Mouse (Mus musculus) lung, embryonic 15.5 days (tissue): ENCODE data around the gene Samhd1. TPM values are rescaled to one million over a fixed set of nuclear protein-coding genes. Genes with fewer than 3 reads are reported as not detected.
"Not testable (repeated sequence)": the region's sequence is repeated elsewhere in the genome, so short reads cannot be mapped to it uniquely, and the experiment has no call there.

Source experiments
- ATAC-seq: fragments of 200-750 bp; cut with Nextera tagmentation; 2 replicates; pipeline ENCODE4 v1.8.0; 2017; ENCODE audit warnings: moderate number of reproducible peaks, borderline replicate concordance; ENCODE audit not compliant: low FRiP score, low TSS enrichment; ENCODE audit errors: extremely low read depth
- H3K27ac ChIP-seq: fragments of 300-500 bp; sonication (generic); 2 replicates; pipeline ENCODE4 v1.5.1; 2015; ENCODE audit warnings: moderate library complexity, mild to moderate bottlenecking, inconsistent platforms
- H3K27me3 ChIP-seq: fragments of 300-500 bp; sonication (generic); 2 replicates; pipeline ENCODE4 v1.6.1; 2015; ENCODE audit warnings: inconsistent platforms
- H3K36me3 ChIP-seq: fragments of 300-500 bp; sonication (generic); 2 replicates; pipeline ENCODE4 v1.6.1; 2015; ENCODE audit warnings: inconsistent platforms
- H3K4me1 ChIP-seq: fragments of 300-500 bp; sonication (generic); 2 replicates; pipeline ENCODE4 v1.6.1; 2015; ENCODE audit warnings: inconsistent platforms
- H3K4me2 ChIP-seq: fragments of 300-500 bp; sonication (generic); 2 replicates; pipeline ENCODE4 v1.6.1; 2015; ENCODE audit warnings: inconsistent platforms, mild to moderate bottlenecking, moderate library complexity
- H3K4me3 ChIP-seq: fragments of 300-500 bp; sonication (generic); 2 replicates; pipeline ENCODE4 v1.5.1; 2015; ENCODE audit warnings: mild to moderate bottlenecking, inconsistent platforms
- H3K9ac ChIP-seq: fragments of 300-500 bp; sonication (generic); 2 replicates; pipeline ENCODE4 v1.6.1; 2015; ENCODE audit warnings: inconsistent platforms
- H3K9me3 ChIP-seq: fragments of 300-500 bp; sonication (generic); 2 replicates; pipeline ENCODE4 v1.6.1; 2016; ENCODE audit warnings: inconsistent platforms
- WGBS: fragments of 180-500 bp; shearing (Covaris S2); methylation state at CpG from one replicate; pipeline ENCODE4 v1.1.7; 2015; 5-methylcytosine and 5-hydroxymethylcytosine counted together
- polyA plus RNA-seq: library from polyadenylated mRNA; unstranded; fragments of >200 nt; fragmentation: Nextera tagmentation; extraction: Ambion mirVana; gene quantifications from 2 replicates; pipeline ENCODE4 v1.2.1, GENCODE M21; 2015

The Samhd1 gene
- polyA plus RNA-seq: 33.1 and 34.6 TPM in 2 replicates

DNA sequence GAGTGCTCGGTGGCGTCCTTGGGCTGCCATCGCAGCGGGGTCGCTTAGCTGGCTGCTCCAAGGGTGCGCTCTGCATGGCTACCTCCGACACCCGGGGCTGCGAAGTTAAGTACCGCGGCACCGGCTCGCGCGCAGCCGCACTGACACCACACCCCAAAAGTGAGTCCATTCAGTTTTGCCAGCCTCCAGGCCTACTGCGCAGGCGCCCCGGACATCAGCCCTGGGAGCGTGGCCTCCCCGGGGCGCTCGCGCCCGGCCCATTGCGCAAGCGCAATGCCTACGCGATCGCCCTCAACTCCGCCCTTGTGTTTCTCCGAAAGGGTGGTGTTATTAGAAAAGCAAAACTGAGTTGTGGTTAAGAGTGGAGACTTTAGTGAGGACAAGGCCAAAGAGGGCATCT lies at the start of gene Samhd1:
Gene Samhd1 (minus strand): TSS at position 252 of the 400 bp plus-strand sequence.
- Histone ChIP-seq H3K27ac (peak within 1 kb of the TSS; percentile 84), H3K4me2 (peak within 1 kb of the TSS; percentile 82), H3K27me3 (no peaks in the 10 kb centered on the region), H3K4me1 (peaks cover 23% of the 10 kb centered on the region), H3K4me3 (peak within 1 kb of the TSS; percentile 61), H3K36me3 (no peaks in the 10 kb centered on the region), H3K9ac (peak within 1 kb of the TSS; percentile 71), H3K9me3 (no peaks in the 10 kb centered on the region)
- WGBS: under 1% methylated on average over 32 of the region's 32 CpGs
- peak; percentile 87 for ATAC-seq

DNA sequence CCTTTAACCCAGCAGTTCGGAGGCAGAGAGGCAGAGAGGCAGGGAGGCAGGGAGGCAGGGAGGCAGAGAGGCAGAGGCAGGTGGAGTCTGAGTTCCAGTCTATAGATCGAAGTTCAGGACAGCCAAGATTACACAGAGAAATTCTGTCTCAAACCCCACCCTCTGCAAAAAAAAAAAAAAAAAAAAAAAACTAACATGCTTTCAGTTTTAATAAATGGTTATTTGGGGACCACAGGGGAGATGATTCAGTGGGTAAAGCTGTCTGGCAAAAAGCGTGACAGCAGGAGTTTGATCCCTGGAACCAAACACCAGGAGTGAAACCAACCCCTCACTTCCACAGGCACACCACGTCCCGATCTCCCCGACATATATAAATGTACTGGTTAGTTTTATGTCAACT lies 43.1 kb upstream of the Samhd1 start:
- WGBS: 80% methylated on average over 6 of the region's 6 CpGs
- H3K4me1 ChIP-seq: no peaks in the 10 kb centered on the region
- no peak overlapping the region for H3K27ac ChIP-seq
- H3K27me3 ChIP-seq: no peaks in the 10 kb centered on the region
- no peak for ATAC-seq
- H3K9me3 ChIP-seq: no peaks in the 10 kb centered on the region
- H3K4me3 ChIP-seq: no peak overlapping the region
- H3K4me2 ChIP-seq: no peak overlapping the region
- no peak overlapping the region for H3K9ac ChIP-seq
- H3K36me3 ChIP-seq: peaks cover 53% of the 10 kb centered on the region

- no peak overlapping the region for H3K4me3 ChIP-seq
- no peaks in the 10 kb centered on the region for H3K27me3 ChIP-seq
- H3K4me2 ChIP-seq: no peak overlapping the region
- WGBS: 84% methylated on average over 3 of the region's 3 CpGs
- H3K36me3 ChIP-seq: peaks cover 54% of the 10 kb centered on the region
- no peaks in the 10 kb centered on the region for H3K9me3 ChIP-seq
- no peak for ATAC-seq
- no peak overlapping the region for H3K9ac ChIP-seq
- no peak overlapping the region for H3K27ac ChIP-seq
- H3K4me1 ChIP-seq: no peaks in the 10 kb centered on the region
Observed at GRCm38 (mm10) chr2:157176248-157176647, 41.2 kb upstream of the Samhd1 start.

- Histone ChIP-seq H3K9me3 (no peaks in the 10 kb centered on the region), H3K4me3 (no peak overlapping the region), H3K27me3 (no peaks in the 10 kb centered on the region), H3K36me3 (peaks cover 60% of the 10 kb centered on the region), H3K4me1 (peaks cover 3% of the 10 kb centered on the region; the same call in 1 of the 2 replicates), H3K4me2 (no peak overlapping the region), H3K9ac (no peak overlapping the region), H3K27ac (no peak overlapping the region)
- 57% methylated on average over 5 of the region's 5 CpGs for WGBS
- ATAC-seq: no peak
Observed at GRCm38 (mm10) chr2:157174416-157174815, 39.4 kb upstream of the Samhd1 start.

DNA sequence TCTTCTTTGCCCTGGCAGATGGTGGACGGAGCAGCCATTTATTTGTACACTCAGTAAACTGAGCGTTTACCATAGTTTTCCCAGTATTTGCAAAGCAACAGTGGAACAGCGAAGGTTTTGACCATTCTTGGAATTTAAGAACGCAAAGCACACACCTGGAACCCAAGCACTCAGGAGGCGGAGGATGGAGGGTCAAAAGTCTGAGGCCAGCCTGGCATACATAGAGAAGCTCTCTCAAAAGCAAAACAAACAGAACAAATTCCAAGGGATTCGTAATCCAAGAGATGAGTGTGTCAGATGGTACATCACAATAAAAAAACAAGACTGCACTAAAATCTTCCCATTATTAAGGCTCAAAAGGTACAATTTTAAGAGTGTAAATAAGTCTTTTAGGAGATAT lies 38.5 kb upstream of the Samhd1 start:
- no peaks in the 10 kb centered on the region for H3K27me3 ChIP-seq
- H3K4me3 ChIP-seq: no peak overlapping the region
- 73% methylated on average over 6 of the region's 6 CpGs for WGBS
- H3K9ac ChIP-seq: no peak overlapping the region
- no peak overlapping the region for H3K27ac ChIP-seq
- no peak overlapping the region for H3K4me2 ChIP-seq
- H3K36me3 ChIP-seq: peaks cover 65% of the 10 kb centered on the region
- no peaks in the 10 kb centered on the region for H3K9me3 ChIP-seq
- ATAC-seq: no peak
- H3K4me1 ChIP-seq: peaks cover 3% of the 10 kb centered on the region; the same call in 1 of the 2 replicates

DNA sequence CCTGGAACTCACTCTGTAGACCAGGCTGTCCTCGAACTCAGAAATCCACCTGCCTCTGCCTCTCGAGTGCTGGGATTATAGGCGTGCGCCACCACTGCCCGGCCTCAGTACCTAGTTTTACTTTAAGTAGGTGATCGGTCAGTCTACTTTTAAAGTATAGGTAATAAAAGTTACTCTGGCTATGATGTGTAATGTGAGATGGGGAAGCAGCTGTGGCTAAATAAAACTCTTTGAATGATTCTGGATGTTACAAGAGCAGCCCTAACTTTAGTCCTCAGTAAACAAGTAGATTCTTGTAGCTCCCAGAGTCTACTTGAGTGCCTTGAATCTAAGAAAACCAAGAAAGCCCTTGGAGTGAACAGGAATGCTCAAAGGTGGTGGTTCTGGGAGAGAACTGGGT lies 37.9 kb upstream of the Samhd1 start:
- H3K4me1 ChIP-seq: peaks cover 3% of the 10 kb centered on the region; the same call in 1 of the 2 replicates
- no peaks in the 10 kb centered on the region for H3K9me3 ChIP-seq
- H3K36me3 ChIP-seq: peaks cover 68% of the 10 kb centered on the region
- no peak overlapping the region for H3K9ac ChIP-seq
- H3K4me3 ChIP-seq: no peak overlapping the region
- no peak overlapping the region for H3K4me2 ChIP-seq
- no peaks in the 10 kb centered on the region for H3K27me3 ChIP-seq
- WGBS: 92% methylated on average over 6 of the region's 6 CpGs
- no peak for ATAC-seq
- H3K27ac ChIP-seq: no peak overlapping the region

GRCm38 (mm10) chr2:157170626-157171025 lies 35.6 kb upstream of the Samhd1 start:
- ATAC-seq: no peak
- H3K9ac ChIP-seq: no peak overlapping the region
- no peak overlapping the region for H3K4me2 ChIP-seq
- H3K4me1 ChIP-seq: peaks cover 3% of the 10 kb centered on the region; the same call in 1 of the 2 replicates
- 50% methylated on average over 6 of the region's 6 CpGs for WGBS
- H3K9me3 ChIP-seq: no peaks in the 10 kb centered on the region
- H3K36me3 ChIP-seq: peaks cover 69% of the 10 kb centered on the region
- H3K4me3 ChIP-seq: no peak overlapping the region
- peak overlapping the region; percentile 24; the same call in 1 of the 2 replicates for H3K27ac ChIP-seq
- no peaks in the 10 kb centered on the region for H3K27me3 ChIP-seq

DNA sequence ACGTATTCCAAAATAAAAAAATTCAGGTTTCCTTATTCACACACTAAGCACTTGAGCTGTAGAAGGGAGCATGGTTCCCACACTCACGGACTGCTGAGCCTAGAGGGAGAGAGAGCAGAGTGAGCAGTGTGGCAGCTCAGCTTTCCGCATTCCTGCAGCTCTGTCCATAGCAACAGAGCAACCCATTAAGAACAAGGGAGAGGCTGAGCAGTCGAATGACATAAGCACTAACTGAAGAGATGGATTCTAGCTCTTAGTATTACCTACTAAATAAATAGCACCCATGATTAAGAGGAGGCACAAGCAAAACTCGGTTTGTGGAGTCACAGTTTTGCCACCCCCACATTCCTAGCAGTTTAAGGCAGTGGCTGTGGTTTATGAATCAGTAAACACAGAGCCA lies 35.1 kb upstream of the Samhd1 start:
- Histone ChIP-seq H3K4me1 (peaks cover 3% of the 10 kb centered on the region; the same call in 1 of the 2 replicates), H3K27me3 (no peaks in the 10 kb centered on the region), H3K4me3 (no peak overlapping the region), H3K9me3 (no peaks in the 10 kb centered on the region), H3K36me3 (peaks cover 64% of the 10 kb centered on the region), H3K9ac (no peak overlapping the region), H3K27ac (peak overlapping the region; percentile 24; the same call in 1 of the 2 replicates), H3K4me2 (no peak overlapping the region)
- WGBS: 32% methylated on average over 5 of the region's 5 CpGs
- ATAC-seq: peak; percentile 85

- H3K36me3 ChIP-seq: peaks cover 61% of the 10 kb centered on the region
Observed at GRCm38 (mm10) chr2:157166371-157167080, 31.5 kb upstream of the Samhd1 start.

GRCm38 (mm10) chr2:157165312-157166224 lies 30.5 kb upstream of the Samhd1 start:
- not testable (repeated sequence) for H3K4me2 ChIP-seq, H3K27ac ChIP-seq, H3K27me3 ChIP-seq, H3K4me1 ChIP-seq, H3K4me3 ChIP-seq, ATAC-seq, H3K9ac ChIP-seq, H3K9me3 ChIP-seq
- peaks cover 66% of the 10 kb centered on the region for H3K36me3 ChIP-seq

More at GRCm38 (mm10) chr2:157166371-157167080, 31.5 kb upstream of the Samhd1 start:
- H3K27ac ChIP-seq: no peak overlapping the region
- peaks cover 3% of the 10 kb centered on the region; the same call in 1 of the 2 replicates for H3K4me1 ChIP-seq
- no peak overlapping the region for H3K4me2 ChIP-seq
- H3K27me3 ChIP-seq: no peaks in the 10 kb centered on the region
- no peak overlapping the region for H3K9ac ChIP-seq
- no peaks in the 10 kb centered on the region for H3K9me3 ChIP-seq
- no peak overlapping the region for H3K4me3 ChIP-seq
- 92% methylated on average over 12 of the region's 12 CpGs for WGBS
- no peak for ATAC-seq

- H3K9me3 ChIP-seq: no peaks in the 10 kb centered on the region
- no peak overlapping the region for H3K9ac ChIP-seq
- H3K4me2 ChIP-seq: no peak overlapping the region
- H3K4me1 ChIP-seq: no peaks in the 10 kb centered on the region
- WGBS: 83% methylated on average over 2 of the region's 2 CpGs
- no peak for ATAC-seq
- H3K36me3 ChIP-seq: peaks cover 71% of the 10 kb centered on the region
- no peak overlapping the region for H3K4me3 ChIP-seq
- no peak overlapping the region for H3K27ac ChIP-seq
- H3K27me3 ChIP-seq: no peaks in the 10 kb centered on the region
Observed at GRCm38 (mm10) chr2:157164101-157164500, 29.0 kb upstream of the Samhd1 start.

DNA sequence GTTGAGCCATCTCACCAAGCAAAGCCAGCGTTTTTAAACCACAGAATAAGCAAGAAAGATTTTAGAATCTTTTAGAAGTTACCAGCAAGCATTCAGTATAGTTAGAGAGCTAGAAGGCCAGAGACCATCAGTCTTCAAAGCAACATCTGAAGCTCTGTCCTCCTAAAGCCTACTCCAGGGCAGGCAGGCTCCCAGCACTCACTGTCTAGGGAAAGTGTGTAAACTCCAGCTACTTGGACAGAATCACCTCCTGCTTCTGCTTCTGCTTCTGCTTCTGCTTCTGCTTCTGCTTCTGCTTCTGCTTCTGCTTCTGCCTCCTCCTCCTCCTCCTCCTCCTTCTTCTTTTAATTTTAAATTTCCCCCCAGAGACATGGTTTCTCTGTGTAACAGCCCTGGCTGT lies 21.0 kb upstream of the Samhd1 start:
- no peak overlapping the region for H3K9ac ChIP-seq
- H3K4me3 ChIP-seq: no peak overlapping the region
- H3K9me3 ChIP-seq: no peaks in the 10 kb centered on the region
- H3K27ac ChIP-seq: no peak overlapping the region
- 81% methylated on average over 1 of the region's 1 CpGs for WGBS
- no peak overlapping the region for H3K4me2 ChIP-seq
- H3K36me3 ChIP-seq: peaks cover 64% of the 10 kb centered on the region
- H3K27me3 ChIP-seq: no peaks in the 10 kb centered on the region
- ATAC-seq: no peak
- H3K4me1 ChIP-seq: no peaks in the 10 kb centered on the region
